Mouse (Mus musculus) G1E (cell line): Measurements from ENCODE around the gene Lmbr1l. TPM values are rescaled to one million over a fixed set of nuclear protein-coding genes. Genes with fewer than 3 reads are reported as not detected.

Source experiments
- ATAC-seq: 2 replicates; pipeline ENCODE4 v1.8.0; 2016; ENCODE audit warnings: mild to moderate bottlenecking; ENCODE audit not compliant: insufficient number of reproducible peaks, poor library complexity, low FRiP score, severe bottlenecking; ENCODE audit errors: extremely low read depth
- DNase-seq: peaks from one replicate; pipeline ENCODE4 v3.0.0; 2012; ENCODE audit warnings: low spot score
- H3K27me3 ChIP-seq: 2 replicates; pipeline ENCODE4 v1.6.1; 2012; ENCODE audit warnings: mild to moderate bottlenecking, low read length, inconsistent platforms; ENCODE audit not compliant: insufficient read depth
- H3K36me3 ChIP-seq: replicated peaks from 2 replicates; pipeline ENCODE3; 2012; ENCODE audit warnings: mild to moderate bottlenecking, inconsistent platforms
- H3K4me1 ChIP-seq: 2 replicates; pipeline ENCODE4 v1.6.1; 2012; ENCODE audit warnings: low read depth, low read length, inconsistent platforms, mixed read lengths; ENCODE audit not compliant: insufficient read depth
- H3K4me3 ChIP-seq: 2 replicates; pipeline ENCODE4 v1.5.1; 2012; ENCODE audit warnings: low read depth, mild to moderate bottlenecking, inconsistent platforms, low read length, moderate library complexity, mixed read lengths
- H3K9me3 ChIP-seq: replicated peaks from 2 replicates; pipeline ENCODE4 v1.6.1; 2012; ENCODE audit warnings: inconsistent platforms
- CTCF ChIP-seq: IDR thresholded peaks from 2 replicates; pipeline ENCODE4 v1.5.1; 2012; ENCODE audit warnings: low read depth, low read length, inconsistent platforms, mixed read lengths
- GATA1 ChIP-seq: IDR thresholded peaks from 2 replicates; pipeline ENCODE4 v1.6.1; 2012; ENCODE audit warnings: borderline replicate concordance, low read length, inconsistent platforms, mixed read lengths
- GATA2 ChIP-seq: IDR thresholded peaks from 2 replicates; pipeline ENCODE4 v1.6.1; 2012; ENCODE audit warnings: low read depth, low read length, inconsistent platforms, borderline replicate concordance
- POLR2AphosphoS5 ChIP-seq: IDR thresholded peaks from 2 replicates; pipeline ENCODE4 v1.6.1; 2012; ENCODE audit warnings: low read depth, low read length, inconsistent platforms; ENCODE audit not compliant: insufficient replicate concordance
- TAL1 ChIP-seq: conservative IDR thresholded peaks from 2 replicates; pipeline ENCODE4 v1.6.1; 2012; ENCODE audit warnings: low read depth, low read length, inconsistent platforms, mixed read lengths
- polyA plus RNA-seq: library from polyadenylated mRNA; stranded (reverse); fragments of >175 nt; gene quantifications from 2 replicates; pipeline ENCODE4 v1.2.3, GENCODE M21; 2012
- total RNA-seq, 2 experiments: library from RNA; stranded (forward) in 1 of 2; stranded (reverse) in 1 of 2; fragments of 200-1000 nt in 1 of 2; fragments of >200 nt in 1 of 2; fragmentation: Nextera tagmentation in 1 of 2; gene quantifications; 2 replicates each; pipeline ENCODE4 v1.2.3; 2014 to 2017

Gene Lmbr1l
- total and polyA plus RNA-seq, 3 experiments = 4.5 to 17.1 (median 9.6) TPM

DNA sequence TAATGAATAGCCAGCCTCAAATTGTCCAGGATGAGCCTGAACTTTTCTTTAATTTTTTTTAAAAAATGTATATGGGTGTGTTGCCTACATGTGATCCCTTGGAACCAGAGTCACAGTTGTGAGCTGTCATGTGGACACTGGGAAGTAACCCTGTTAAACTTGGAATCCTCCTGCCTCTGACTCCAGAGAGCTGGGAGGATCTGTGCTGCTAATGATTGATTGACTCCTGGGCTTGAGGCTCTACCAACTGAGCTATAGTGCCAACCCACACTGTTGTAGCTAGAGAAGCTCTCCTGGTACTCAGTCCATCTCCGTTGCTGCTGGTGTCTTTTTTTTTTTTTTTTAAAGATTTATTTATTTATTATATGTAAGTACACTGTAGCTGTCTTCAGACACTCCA lies 33.9 kb downstream of the Lmbr1l start:
- H3K27me3 ChIP-seq = peaks cover 9% of the 10 kb centered on the region
- DNase-seq = no peak
- ATAC-seq = no peak
- no peak overlapping the region for H3K4me3 ChIP-seq
- peaks cover 7% of the 10 kb centered on the region for H3K36me3 ChIP-seq
- H3K4me1 ChIP-seq = peaks cover 29% of the 10 kb centered on the region
- TF ChIP-seq TAL1 = no peak
- TF ChIP-seq POLR2AphosphoS5 = no peak
- no peak for TF ChIP-seq GATA2
- no peak for TF ChIP-seq CTCF
- no peak for TF ChIP-seq GATA1
- no peaks in the 10 kb centered on the region for H3K9me3 ChIP-seq

DNA sequence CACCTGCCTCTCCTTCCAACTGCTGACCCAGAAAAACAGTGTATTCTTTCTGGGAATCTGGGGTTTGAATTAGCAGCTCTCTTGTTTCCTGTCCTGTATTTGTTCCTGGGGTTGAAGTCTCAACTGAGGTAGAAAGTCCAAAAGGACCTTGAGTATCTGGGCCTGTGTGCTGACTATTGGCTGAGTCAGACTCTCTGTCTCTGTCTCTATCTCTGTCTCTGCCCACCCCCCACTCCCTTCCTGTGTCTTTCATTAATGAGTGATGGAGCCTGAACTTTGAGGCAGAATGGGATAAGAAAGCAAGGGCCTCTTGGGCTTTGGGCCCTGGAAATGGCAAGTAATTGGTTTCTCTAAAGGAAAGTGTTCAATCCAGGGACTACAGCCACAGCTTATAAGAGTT lies 34.4 kb downstream of the Lmbr1l start:
- Histone ChIP-seq H3K36me3 (peaks cover 12% of the 10 kb centered on the region), H3K9me3 (no peaks in the 10 kb centered on the region), H3K4me1 (peaks cover 34% of the 10 kb centered on the region), H3K27me3 (peaks cover 8% of the 10 kb centered on the region), H3K4me3 (no peak overlapping the region)
- no peak for ATAC-seq
- TF ChIP-seq POLR2AphosphoS5 (no peak), CTCF (no peak), TAL1 (no peak), GATA2 (no peak), GATA1 (no peak)
- DNase-seq = no peak

DNA sequence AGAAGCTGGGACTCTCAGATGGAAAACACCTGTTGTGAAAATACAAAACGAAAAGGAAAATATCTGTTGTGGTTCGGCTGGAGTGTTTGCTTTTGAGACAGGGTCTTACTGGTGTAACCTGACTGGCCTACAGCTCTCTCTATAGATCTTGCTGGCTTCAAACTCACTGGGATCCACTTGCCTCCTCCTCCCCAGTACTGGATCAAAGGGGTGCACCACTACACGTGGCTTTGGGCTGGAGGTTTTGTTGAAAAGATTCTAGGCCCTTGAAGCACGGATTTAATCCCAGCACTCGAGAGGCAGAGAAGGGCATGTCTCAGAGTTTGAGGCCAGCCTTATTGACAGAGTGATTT lies 36.4 kb downstream of the Lmbr1l start:
- H3K4me3 ChIP-seq = peak overlapping the region; percentile 81; the same call in 1 of the 2 replicates
- no peaks in the 10 kb centered on the region for H3K9me3 ChIP-seq
- peaks cover under 1% of the 10 kb centered on the region; the same call in 1 of the 2 replicates for H3K27me3 ChIP-seq
- ATAC-seq (no peak), DNase-seq (no peak)
- TF ChIP-seq TAL1 (no peak), GATA1 (no peak)
- peaks cover 38% of the 10 kb centered on the region for H3K4me1 ChIP-seq
- H3K36me3 ChIP-seq = peaks cover 23% of the 10 kb centered on the region

DNA sequence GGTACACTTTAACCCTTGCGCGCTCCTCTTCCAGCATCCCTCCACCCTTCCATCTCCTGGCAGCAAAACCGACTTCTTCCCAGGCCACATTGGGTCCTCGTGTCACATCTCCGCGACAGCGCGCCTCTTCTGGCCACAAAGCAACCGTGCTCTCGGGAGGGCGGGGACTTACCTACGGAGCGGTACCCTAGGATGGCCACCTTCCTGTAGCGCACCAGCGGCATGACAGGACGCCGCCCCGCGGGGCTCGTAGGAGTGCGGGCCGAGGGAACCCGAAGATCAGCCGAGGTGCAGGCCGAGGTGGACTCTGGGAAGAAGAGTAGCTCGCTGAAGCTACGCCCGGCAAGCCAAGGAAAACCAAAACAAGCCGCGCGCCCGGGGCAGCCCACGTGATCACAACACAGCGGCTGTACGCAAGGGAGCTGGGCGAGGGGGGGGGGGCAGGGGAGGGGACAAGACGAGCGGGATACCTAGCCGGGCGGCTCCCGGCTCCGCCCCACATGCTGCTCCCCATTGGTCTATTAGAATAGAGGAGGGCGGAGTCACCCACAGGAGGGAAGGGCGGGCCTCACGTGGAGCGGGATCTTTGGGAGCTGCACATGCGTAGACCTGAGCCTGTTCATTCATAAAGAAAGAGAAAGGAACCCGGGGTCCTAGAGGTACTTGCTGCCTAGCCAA lies 36.9 kb downstream of the Lmbr1l start:
- TF ChIP-seq TAL1 (no peak), GATA1 (no peak), CTCF (no peak), POLR2AphosphoS5 (no peak), GATA2 (no peak)
- no peaks in the 10 kb centered on the region for H3K27me3 ChIP-seq
- H3K4me3 ChIP-seq = peak overlapping the region; percentile 81
- peaks cover 27% of the 10 kb centered on the region for H3K36me3 ChIP-seq
- H3K4me1 ChIP-seq = peaks cover 38% of the 10 kb centered on the region
- ATAC-seq (peak; percentile 98), DNase-seq (peak; percentile 94)
- no peaks in the 10 kb centered on the region for H3K9me3 ChIP-seq

DNA sequence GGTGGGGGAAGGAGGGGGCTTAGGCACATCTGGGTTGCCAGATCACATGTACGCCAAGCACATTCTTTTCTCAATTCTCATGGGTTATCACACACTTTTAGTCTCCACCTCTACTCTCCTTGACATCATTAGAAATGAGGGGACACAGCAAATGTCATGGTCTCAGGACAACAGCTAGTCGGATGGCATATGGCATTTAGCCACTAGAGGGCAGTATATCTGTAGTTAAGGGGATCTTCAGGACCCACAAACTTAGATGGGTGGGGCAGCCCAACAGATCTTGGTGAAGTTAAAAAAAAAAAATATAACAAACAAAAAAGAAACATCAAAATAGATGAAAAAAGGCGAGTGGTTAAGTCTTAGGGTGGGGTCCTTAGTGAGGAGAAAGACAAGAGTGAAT lies 40.7 kb downstream of the Lmbr1l start:
- no peaks in the 10 kb centered on the region for H3K27me3 ChIP-seq
- TF ChIP-seq CTCF (peak; percentile 82), GATA1 (no peak)
- H3K4me3 ChIP-seq = no peak overlapping the region
- H3K4me1 ChIP-seq = peaks cover 44% of the 10 kb centered on the region
- DNase-seq (peak; percentile 57), ATAC-seq (no peak)
- H3K36me3 ChIP-seq = peaks cover 27% of the 10 kb centered on the region
- H3K9me3 ChIP-seq = no peaks in the 10 kb centered on the region

DNA sequence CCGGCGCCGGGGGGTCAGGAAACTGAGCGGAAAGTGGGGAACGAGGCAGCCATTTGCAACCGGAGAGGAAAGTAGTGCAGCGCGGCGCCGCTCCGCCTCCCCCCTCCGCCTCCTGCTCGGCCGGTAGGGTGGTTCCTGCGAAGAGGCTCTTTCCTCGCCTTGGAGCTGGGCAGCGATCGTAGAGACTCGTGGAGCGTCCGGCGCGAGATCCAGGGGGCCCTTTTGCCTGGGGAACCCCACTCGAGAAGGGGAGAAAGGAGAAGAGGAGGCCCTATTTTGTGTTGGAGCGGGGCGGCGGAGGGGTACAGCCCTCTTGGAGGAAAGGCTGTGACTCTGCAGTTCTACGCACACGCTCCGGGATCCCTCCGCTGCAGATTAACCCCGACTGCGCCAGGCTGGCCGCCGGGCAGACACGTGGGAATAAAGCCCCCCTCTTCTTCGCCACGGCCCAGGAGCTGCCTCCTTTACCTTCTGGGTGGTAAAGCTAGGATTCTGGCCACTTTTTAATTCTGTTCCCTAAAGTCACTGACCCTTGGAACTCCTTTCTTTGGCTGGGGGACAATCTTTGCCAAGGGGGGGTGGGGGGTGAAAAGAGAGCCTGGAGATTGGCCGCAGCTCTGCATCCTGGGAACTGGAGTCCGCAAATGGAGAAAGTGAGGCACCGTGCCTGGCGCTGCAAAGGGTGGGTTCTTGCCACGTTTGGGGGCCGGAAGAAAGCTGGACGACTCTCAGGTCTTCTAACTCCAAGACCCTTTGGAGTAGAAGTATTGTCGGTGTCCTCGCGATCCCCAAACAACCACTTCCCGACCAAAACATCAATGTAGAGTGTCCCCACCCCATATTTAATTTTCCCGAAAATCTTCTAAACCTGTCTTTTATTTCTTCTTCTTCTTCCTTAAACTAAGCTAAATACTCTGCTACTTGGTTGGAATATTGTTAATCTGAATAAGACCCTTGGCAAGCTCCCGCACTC lies 45.8 kb downstream of the Lmbr1l start:
- peaks cover 41% of the 10 kb centered on the region for H3K4me1 ChIP-seq
- peak; percentile 82 for DNase-seq
- H3K27me3 ChIP-seq = no peaks in the 10 kb centered on the region
- TF ChIP-seq GATA1 (no peak), CTCF (no peak), GATA2 (no peak), POLR2AphosphoS5 (no peak), TAL1 (no peak)
- H3K36me3 ChIP-seq = peaks cover 31% of the 10 kb centered on the region
- peak overlapping the region; percentile 92 for H3K4me3 ChIP-seq
- peak; percentile 58 for ATAC-seq
- no peaks in the 10 kb centered on the region for H3K9me3 ChIP-seq
